Mouse (Mus musculus) spleen, adult 2 months (tissue): Measurements from ENCODE around the gene Olfr971.

Experiments
- CTCF ChIP-seq: fragments of 200-500 bp; IDR thresholded peaks from 2 replicates; pipeline ENCODE4 v1.5.1; 2011; ENCODE audit warnings: mild to moderate bottlenecking, inconsistent platforms; ENCODE audit not compliant: insufficient read depth, insufficient read length, insufficient replicate concordance; ENCODE audit errors: extremely low read depth
- POLR2A ChIP-seq: fragments of 200-500 bp; IDR thresholded peaks from 2 replicates; pipeline ENCODE4 v1.6.1; 2011; ENCODE audit warnings: low read depth, low read length, inconsistent platforms

DNA sequence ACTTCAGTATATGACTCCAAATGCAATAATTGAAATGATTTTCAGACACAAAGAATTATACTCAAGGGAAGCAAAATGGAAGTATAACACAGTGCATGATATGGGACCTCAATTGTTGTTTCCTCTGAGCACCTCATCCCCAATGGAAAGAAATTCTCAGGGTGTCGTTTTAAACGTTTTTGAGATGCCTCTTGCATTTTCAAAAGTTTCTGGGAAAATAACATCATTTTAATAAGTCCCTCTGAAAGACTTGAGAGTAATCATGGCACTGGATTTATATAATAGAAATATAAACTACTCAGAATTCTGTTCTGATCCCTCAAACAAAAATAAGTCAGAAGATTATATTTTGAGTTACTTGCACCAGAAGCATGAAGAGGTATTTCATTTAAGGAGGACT is 29.4 kb downstream of the Olfr971 start, which contains the start of gene Olfr972:
- TF ChIP-seq CTCF, result no peak
- TF ChIP-seq POLR2A, result no peak
